Mouse (Mus musculus): ENCODE results near the gene Prpf18. TPM values are rescaled to one million over a fixed set of nuclear protein-coding genes. Genes with fewer than 3 reads are reported as not detected.

The Prpf18 gene
- total and polyA plus RNA-seq, 3 experiments, result 11.4 to 34.7 (median 29.0) TPM

GRCm38 (mm10) chr2:4630197-4630835 lies 21.6 kb downstream of the Prpf18 start:
- no peak for TF ChIP-seq POLR2A (IDR thresholded peaks at IDR 0.05; ENCODE audit: insufficient read depth, low read depth, low read length)
- TF ChIP-seq CTCF (IDR thresholded peaks at IDR 0.05), result no peak
- no peak for TF ChIP-seq EP300 (IDR thresholded peaks at IDR 0.05; ENCODE audit: insufficient read depth, low read depth, low read length)
- DNase-seq, result no peak
- WGBS, result 88% methylated on average over 10 of the region's 10 CpGs
- Histone ChIP-seq H3K9ac (ENCODE audit: low read depth, low read length) (no peak overlapping the region), H3K79me2 (replicated peaks; ENCODE audit: control insufficient read depth, insufficient read depth, low read length) (peaks cover 1% of the 10 kb centered on the region; the same call in 1 of the 2 replicates), H3K36me3 (ENCODE audit: control insufficient read depth, insufficient read depth, low read length) (no peaks in the 10 kb centered on the region; the same call in 1 of the 2 replicates), H3K4me1 (ENCODE audit: control insufficient read depth, insufficient read depth, low read length) (peaks cover 3% of the 10 kb centered on the region; the same call in 1 of the 2 replicates), H3K27me3 (ENCODE audit: control insufficient read depth, insufficient read depth, low read length) (no peaks in the 10 kb centered on the region), H3K27ac (no peak overlapping the region), H3K4me3 (no peak overlapping the region)
- intact Hi-C loops (cut with DNase I), result no loop called here

- H3K79me2 ChIP-seq (replicated peaks; ENCODE audit: control insufficient read depth, insufficient read depth, low read length), result 0 out of 2 replicates have a peak, but pooled peaks cover 1% of the 10 kb centered on the region
- intact Hi-C loops (cut with DNase I), result no loop called here
- H3K27me3 ChIP-seq (ENCODE audit: control insufficient read depth, insufficient read depth, low read length), result no peaks in the 10 kb centered on the region
- H3K4me1 ChIP-seq (ENCODE audit: control insufficient read depth, insufficient read depth, low read length), result peaks cover 3% of the 10 kb centered on the region; the same call in 1 of the 2 replicates
- no peaks in the 10 kb centered on the region; the same call in 1 of the 2 replicates for H3K36me3 ChIP-seq (ENCODE audit: control insufficient read depth, insufficient read depth, low read length)
- H3K9ac ChIP-seq (ENCODE audit: low read depth, low read length), result no peak overlapping the region
- H3K27ac ChIP-seq, result no peak overlapping the region
- no peak for DNase-seq
- no peak for TF ChIP-seq CTCF (IDR thresholded peaks at IDR 0.05)
- TF ChIP-seq EP300 (IDR thresholded peaks at IDR 0.05; ENCODE audit: insufficient read depth, low read depth, low read length), result no peak
- TF ChIP-seq POLR2A (IDR thresholded peaks at IDR 0.05; ENCODE audit: insufficient read depth, low read depth, low read length), result no peak
- 56% methylated on average over 11 of the region's 11 CpGs for WGBS
- no peak overlapping the region for H3K4me3 ChIP-seq
Observed at GRCm38 (mm10) chr2:4629470-4629869, 22.4 kb downstream of the Prpf18 start.

- Histone ChIP-seq H3K4me3 (no peak overlapping the region), H3K9ac (ENCODE audit: low read depth, low read length) (no peak overlapping the region), H3K79me2 (replicated peaks; ENCODE audit: control insufficient read depth, insufficient read depth, low read length) (0 out of 2 replicates have a peak, but pooled peaks cover 1% of the 10 kb centered on the region), H3K27ac (no peak overlapping the region), H3K36me3 (ENCODE audit: control insufficient read depth, insufficient read depth, low read length) (no peaks in the 10 kb centered on the region; the same call in 1 of the 2 replicates), H3K4me1 (ENCODE audit: control insufficient read depth, insufficient read depth, low read length) (peaks cover 3% of the 10 kb centered on the region; the same call in 1 of the 2 replicates), H3K27me3 (ENCODE audit: control insufficient read depth, insufficient read depth, low read length) (no peaks in the 10 kb centered on the region)
- 87% methylated on average over 2 of the region's 2 CpGs for WGBS
- intact Hi-C loops (cut with DNase I), result no loop called here
- DNase-seq, result no peak
- TF ChIP-seq CTCF (IDR thresholded peaks at IDR 0.05) (no peak), POLR2A (IDR thresholded peaks at IDR 0.05; ENCODE audit: insufficient read depth, low read depth, low read length) (no peak), EP300 (IDR thresholded peaks at IDR 0.05; ENCODE audit: insufficient read depth, low read depth, low read length) (no peak)
Observed at GRCm38 (mm10) chr2:4628920-4629319, 23.0 kb downstream of the Prpf18 start.

DNA sequence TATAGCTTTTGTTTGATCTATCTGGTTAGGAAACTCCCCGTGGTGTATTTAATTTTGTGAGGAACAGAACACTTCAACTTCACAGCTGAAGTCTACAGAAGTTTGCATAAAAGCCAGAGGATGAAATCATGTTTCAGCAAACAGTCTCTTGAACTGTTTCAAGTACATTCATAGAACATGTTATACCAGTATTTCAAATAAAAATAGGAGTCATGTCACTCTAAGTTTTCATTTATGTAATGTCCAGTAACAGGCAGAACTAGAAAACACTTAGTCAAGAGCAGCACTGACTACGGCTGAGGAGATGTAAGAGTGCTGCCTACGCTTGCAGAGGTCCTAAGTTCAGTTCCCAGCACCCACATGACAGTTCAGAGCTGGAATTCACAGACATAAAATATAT lies 25.0 kb downstream of the Prpf18 start:
- TF ChIP-seq CTCF (IDR thresholded peaks at IDR 0.05), result no peak
- TF ChIP-seq EP300 (IDR thresholded peaks at IDR 0.05; ENCODE audit: insufficient read depth, low read depth, low read length), result no peak
- TF ChIP-seq POLR2A (IDR thresholded peaks at IDR 0.05; ENCODE audit: insufficient read depth, low read depth, low read length), result no peak
- DNase-seq, result no peak
- intact Hi-C loops (cut with DNase I), result no loop called here
- no peak overlapping the region for H3K4me3 ChIP-seq
- no peaks in the 10 kb centered on the region for H3K27me3 ChIP-seq (ENCODE audit: control insufficient read depth, insufficient read depth, low read length)
- H3K9ac ChIP-seq (ENCODE audit: low read depth, low read length), result no peak overlapping the region
- H3K79me2 ChIP-seq (replicated peaks; ENCODE audit: control insufficient read depth, insufficient read depth, low read length), result no peaks in the 10 kb centered on the region
- H3K4me1 ChIP-seq (ENCODE audit: control insufficient read depth, insufficient read depth, low read length), result peaks cover 3% of the 10 kb centered on the region; the same call in 1 of the 2 replicates
- no peak overlapping the region for H3K27ac ChIP-seq
- no peaks in the 10 kb centered on the region; the same call in 1 of the 2 replicates for H3K36me3 ChIP-seq (ENCODE audit: control insufficient read depth, insufficient read depth, low read length)
- WGBS, result 93% methylated on average over 3 of the region's 3 CpGs

DNA sequence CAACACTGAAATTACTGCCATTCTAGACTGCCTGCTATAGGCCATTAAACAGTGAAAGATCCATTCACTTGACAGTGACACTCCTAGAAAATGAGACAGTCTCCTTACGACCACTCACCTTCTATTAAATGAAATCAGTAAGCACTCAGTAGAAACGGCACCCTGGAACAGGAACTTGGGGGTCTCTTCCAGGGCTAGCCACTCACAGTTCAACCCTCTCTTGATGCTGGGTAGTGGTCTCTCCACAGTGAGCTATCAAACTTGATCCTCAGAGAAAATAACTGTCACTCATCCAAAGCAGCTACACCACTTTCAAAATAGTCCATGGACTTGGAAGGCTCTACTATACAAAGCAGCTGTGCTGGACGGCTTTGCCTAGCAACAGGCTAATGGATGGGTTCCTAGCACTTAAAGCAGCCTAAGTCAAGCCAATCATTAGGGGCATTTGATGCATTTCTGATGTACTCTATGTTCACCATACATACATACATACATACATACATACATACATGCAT lies 30.4 kb downstream of the Prpf18 start:
- Histone ChIP-seq H3K27ac (peak overlapping the region; percentile 57), H3K9ac (ENCODE audit: low read depth, low read length) (no peak overlapping the region), H3K79me2 (replicated peaks; ENCODE audit: control insufficient read depth, insufficient read depth, low read length) (no peaks in the 10 kb centered on the region), H3K4me3 (no peak overlapping the region), H3K4me1 (ENCODE audit: control insufficient read depth, insufficient read depth, low read length) (no peaks in the 10 kb centered on the region), H3K36me3 (ENCODE audit: control insufficient read depth, insufficient read depth, low read length) (peaks cover 3% of the 10 kb centered on the region; the same call in 1 of the 2 replicates), H3K27me3 (ENCODE audit: control insufficient read depth, insufficient read depth, low read length) (no peaks in the 10 kb centered on the region)
- intact Hi-C loops (cut with DNase I), result no loop called here
- DNase-seq, result no peak
- TF ChIP-seq EP300 (IDR thresholded peaks at IDR 0.05; ENCODE audit: insufficient read depth, low read depth, low read length) (no peak), CTCF (IDR thresholded peaks at IDR 0.05) (no peak), POLR2A (IDR thresholded peaks at IDR 0.05; ENCODE audit: insufficient read depth, low read depth, low read length) (no peak)
- WGBS, result 67% methylated on average over 3 of the region's 3 CpGs

Data from heart, adult 2 months (tissue).